Mouse (Mus musculus) midbrain, embryonic 12.5 days (tissue): ENCODE data around the gene Pde3a. TPM values are rescaled to one million over a fixed set of nuclear protein-coding genes. Genes with fewer than 3 reads are reported as not detected.

Experiments used
- ATAC-seq: fragments of 200-750 bp; cut with Nextera tagmentation; 2 replicates; pipeline ENCODE4 v1.8.0; 2017; ENCODE audit warnings: low read depth, moderate TSS enrichment, moderate library complexity; ENCODE audit not compliant: low FRiP score
- H3K27ac ChIP-seq: fragments of 300-500 bp; sonication (generic); replicated peaks from 2 replicates; pipeline ENCODE4 v1.5.1; 2016; ENCODE audit warnings: mild to moderate bottlenecking
- H3K27me3 ChIP-seq: fragments of 300-500 bp; sonication (generic); 2 replicates; pipeline ENCODE4 v1.6.1; 2016; ENCODE audit warnings: mild to moderate bottlenecking
- H3K36me3 ChIP-seq: fragments of 300-500 bp; sonication (generic); 2 replicates; pipeline ENCODE4 v1.6.1; 2016
- H3K4me1 ChIP-seq: fragments of 300-500 bp; sonication (generic); 2 replicates; pipeline ENCODE4 v1.6.1; 2016
- H3K4me2 ChIP-seq: fragments of 300-500 bp; sonication (generic); replicated peaks from 2 replicates; pipeline ENCODE4 v1.6.1; 2016; ENCODE audit warnings: mild to moderate bottlenecking, moderate library complexity
- H3K4me3 ChIP-seq: fragments of 300-500 bp; sonication (generic); 2 replicates; pipeline ENCODE4 v1.5.1; 2016; ENCODE audit warnings: mild to moderate bottlenecking
- H3K9ac ChIP-seq: fragments of 300-500 bp; sonication (generic); replicated peaks from 2 replicates; pipeline ENCODE4 v1.6.1; 2016; ENCODE audit warnings: mild to moderate bottlenecking, moderate library complexity
- H3K9me3 ChIP-seq: fragments of 300-500 bp; sonication (generic); 2 replicates; pipeline ENCODE4 v1.6.1; 2016; ENCODE audit warnings: mild to moderate bottlenecking
- WGBS: fragments of 180-500 bp; shearing (Covaris S2); methylation state at CpG from one replicate; pipeline ENCODE4 v1.1.7; 2016; 5-methylcytosine and 5-hydroxymethylcytosine counted together
- polyA plus RNA-seq: library from polyadenylated mRNA; unstranded; fragments of >200 nt; fragmentation: Nextera tagmentation; extraction: Ambion mirVana; gene quantifications from 2 replicates; pipeline ENCODE4 v1.2.1, GENCODE M21; 2016

Gene Pde3a
- 2.6 and 2.7 TPM in 2 replicates for polyA plus RNA-seq

DNA sequence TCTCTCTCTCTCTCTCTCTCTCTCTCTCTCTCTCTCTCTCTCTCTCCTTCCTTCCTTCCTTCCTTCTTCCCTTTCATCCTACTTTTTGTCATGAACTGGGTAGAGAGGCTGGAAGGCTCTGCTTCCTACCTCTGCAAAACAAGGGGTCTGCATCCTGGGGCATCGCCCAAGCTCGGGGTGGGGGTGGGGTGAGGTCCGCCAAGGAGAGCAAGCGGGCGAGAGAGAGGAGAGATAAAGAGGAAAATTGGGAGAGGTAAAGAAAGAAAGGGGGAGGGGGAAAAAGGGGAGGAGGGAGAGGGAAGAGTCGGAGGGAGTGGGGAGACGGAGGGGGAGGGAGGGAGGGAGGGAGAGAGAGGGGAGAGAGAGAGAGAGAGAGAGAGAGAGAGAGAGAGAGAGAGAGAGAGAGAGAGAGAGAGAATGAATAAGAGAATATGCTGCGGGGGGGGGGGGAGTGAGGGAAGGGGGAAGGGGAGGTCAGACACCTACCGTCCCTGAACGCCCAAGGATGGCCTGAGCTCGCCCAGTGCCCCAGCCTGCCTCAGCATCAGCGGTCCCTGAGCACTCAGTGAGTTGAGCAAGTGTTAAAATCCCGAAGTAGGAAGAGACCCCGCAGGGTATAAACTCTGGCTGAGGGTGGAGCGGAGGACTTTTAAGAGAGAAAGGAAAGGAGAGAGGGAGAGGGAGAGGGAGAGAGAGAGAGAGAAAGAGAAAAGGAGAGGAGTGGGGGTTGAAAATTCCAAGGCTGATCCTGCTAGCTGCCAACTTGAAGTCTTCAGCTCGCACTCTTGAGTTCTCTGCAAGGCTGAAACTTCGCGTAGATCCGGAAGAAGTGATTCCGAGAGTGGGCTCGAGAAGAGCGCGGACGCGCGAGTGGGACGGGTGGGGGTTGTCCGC, at the start of gene Pde3a:
Gene Pde3a (plus strand): TSS at position 579 of the 894 bp plus-strand sequence.
- Histone ChIP-seq H3K4me3 (peak within 1 kb of the TSS; percentile 63), H3K9me3 (no peaks in the 10 kb centered on the region), H3K4me2 (peak within 1 kb of the TSS; percentile 98), H3K9ac (peak within 1 kb of the TSS; percentile 62), H3K4me1 (peaks cover 7% of the 10 kb centered on the region), H3K27me3 (peaks cover 51% of the 10 kb centered on the region), H3K36me3 (no peaks in the 10 kb centered on the region), H3K27ac (peak within 1 kb of the TSS; percentile 25; the same call in 1 of the 2 replicates)
- WGBS = 2% methylated on average over 25 of the region's 28 CpGs
- peak; percentile 53 for ATAC-seq

DNA sequence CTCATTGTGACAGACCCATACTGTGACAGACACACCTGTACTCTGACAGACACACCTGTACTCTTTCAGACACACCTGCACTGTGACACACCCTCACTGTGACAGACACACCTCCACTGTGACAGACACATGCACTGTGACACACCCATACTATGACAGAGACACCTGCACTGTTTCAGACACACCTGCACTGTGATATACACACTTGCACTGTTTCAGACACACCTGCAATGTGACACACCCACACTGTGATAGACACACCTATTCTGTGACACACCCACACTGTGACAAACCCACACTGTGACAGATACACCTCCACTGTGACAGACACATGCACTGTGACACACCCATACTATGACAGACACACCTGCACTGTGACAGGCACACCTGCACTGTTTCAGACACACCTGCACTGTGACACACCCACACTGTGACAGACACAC, 48.9 kb upstream of the Pde3a start:
- Histone ChIP-seq H3K4me1 (no peaks in the 10 kb centered on the region), H3K27ac (no peak overlapping the region), H3K4me2 (no peak overlapping the region), H3K9me3 (no peaks in the 10 kb centered on the region), H3K27me3 (no peaks in the 10 kb centered on the region), H3K36me3 (no peaks in the 10 kb centered on the region), H3K9ac (no peak overlapping the region), H3K4me3 (no peak overlapping the region)
- ATAC-seq = peak; percentile 49

DNA sequence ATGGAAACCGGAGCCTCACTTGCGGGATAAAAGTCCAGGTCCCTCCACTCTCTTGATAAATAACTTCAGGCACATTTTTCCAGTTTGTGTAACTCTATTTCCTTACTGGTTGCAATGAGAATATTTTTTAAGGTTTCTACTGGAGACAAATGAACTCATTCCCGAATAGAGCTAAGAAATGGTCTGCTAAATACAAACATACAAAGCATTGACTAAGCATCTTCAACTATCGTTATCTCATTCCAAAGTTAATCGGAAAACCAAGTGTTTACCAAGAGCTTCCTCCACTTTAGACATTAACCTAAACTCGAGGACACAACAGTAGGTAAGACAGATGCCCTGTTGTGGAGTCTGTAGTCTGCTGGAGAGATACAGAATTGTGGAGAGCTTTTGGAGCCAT, 41.5 kb upstream of the Pde3a start:
- 86% methylated on average over 6 of the region's 6 CpGs for WGBS
- no peak overlapping the region for H3K4me2 ChIP-seq
- ATAC-seq = no peak

DNA sequence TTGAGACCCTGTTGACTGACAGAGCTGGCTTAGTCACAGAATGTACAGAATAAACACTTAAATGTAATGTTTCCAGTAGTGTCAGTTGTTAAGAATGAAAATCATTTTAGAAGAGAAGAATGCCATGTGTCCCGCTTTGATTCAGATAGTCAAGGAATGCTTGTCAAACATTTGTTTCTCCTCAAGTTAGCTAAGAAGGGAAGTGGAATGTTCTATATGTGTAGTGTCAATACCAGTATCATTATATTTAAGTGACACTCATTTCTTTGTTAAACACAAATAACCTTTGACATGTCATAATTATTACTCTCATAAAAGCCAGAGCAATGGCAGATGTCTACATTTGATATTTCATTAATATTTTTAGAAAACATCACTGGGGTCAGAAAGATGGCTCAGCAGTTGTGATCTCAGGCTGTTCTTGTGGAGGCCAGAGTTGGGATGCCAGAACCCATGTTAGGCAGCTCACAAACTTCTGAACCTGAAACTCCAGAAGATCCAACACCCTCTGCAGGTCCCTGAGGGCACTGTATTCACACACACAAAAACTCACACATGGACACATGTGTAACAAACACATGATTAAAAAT, 40.7 kb upstream of the Pde3a start:
- no peak overlapping the region for H3K4me3 ChIP-seq
- ATAC-seq = no peak
- no peaks in the 10 kb centered on the region for H3K9me3 ChIP-seq
- H3K27me3 ChIP-seq = no peaks in the 10 kb centered on the region
- H3K9ac ChIP-seq = no peak overlapping the region
- WGBS = 97% methylated on average over 1 of the region's 1 CpGs
- H3K4me1 ChIP-seq = no peaks in the 10 kb centered on the region; the same call in 1 of the 2 replicates
- no peak overlapping the region for H3K27ac ChIP-seq
- H3K36me3 ChIP-seq = no peaks in the 10 kb centered on the region
- H3K4me2 ChIP-seq = no peak overlapping the region

More for the DNA sequence above, 41.5 kb upstream of the Pde3a start:
- no peaks in the 10 kb centered on the region for H3K27me3 ChIP-seq
- no peak overlapping the region for H3K9ac ChIP-seq
- H3K9me3 ChIP-seq = no peaks in the 10 kb centered on the region
- no peaks in the 10 kb centered on the region for H3K36me3 ChIP-seq
- H3K27ac ChIP-seq = no peak overlapping the region
- H3K4me1 ChIP-seq = no peaks in the 10 kb centered on the region; the same call in 1 of the 2 replicates
- H3K4me3 ChIP-seq = no peak overlapping the region

DNA sequence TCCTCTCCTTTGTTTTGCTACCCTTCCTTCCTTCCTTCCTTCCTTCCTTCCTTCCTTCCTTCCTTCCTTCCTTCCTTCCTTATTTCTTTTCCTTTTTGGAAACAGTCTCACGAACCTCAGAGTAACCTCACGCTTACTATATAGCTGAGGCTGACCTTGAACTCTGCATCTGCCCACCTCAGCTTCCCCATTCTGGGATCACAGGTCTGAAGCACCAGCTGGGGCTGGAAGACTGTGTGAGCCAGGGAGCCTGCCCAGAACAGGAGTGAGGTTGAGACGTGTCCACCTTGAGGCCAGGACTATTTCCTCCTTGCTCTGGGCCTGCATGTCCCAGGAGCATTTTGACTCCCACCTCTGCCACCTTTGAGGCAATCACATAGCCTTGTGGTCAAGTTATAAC, 39.0 kb upstream of the Pde3a start:
- Histone ChIP-seq H3K4me2 (no peak overlapping the region), H3K4me1 (no peaks in the 10 kb centered on the region; the same call in 1 of the 2 replicates), H3K9ac (no peak overlapping the region), H3K27ac (no peak overlapping the region), H3K9me3 (no peaks in the 10 kb centered on the region), H3K27me3 (no peaks in the 10 kb centered on the region), H3K36me3 (no peaks in the 10 kb centered on the region), H3K4me3 (no peak overlapping the region)
- ATAC-seq = no peak
- 91% methylated on average over 3 of the region's 3 CpGs for WGBS

DNA sequence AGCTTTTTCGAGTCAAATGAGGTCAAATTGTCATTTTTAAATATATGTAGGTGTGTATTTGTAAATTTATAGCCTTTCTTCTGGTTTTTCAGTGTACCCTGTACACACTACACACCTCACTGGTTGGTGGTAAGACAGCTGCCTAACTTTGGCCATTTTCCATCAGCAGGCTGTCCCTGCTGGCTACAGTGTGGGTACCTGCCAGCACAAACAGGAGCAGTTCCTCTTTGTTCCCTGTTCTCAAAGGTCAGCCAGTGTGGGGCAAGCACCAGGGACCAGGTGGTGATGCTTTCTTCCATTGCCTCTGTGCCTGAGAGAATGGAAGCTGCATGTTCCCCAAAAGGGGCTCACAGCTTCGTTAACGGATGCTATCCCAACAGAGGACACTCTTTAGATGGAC, 28.0 kb upstream of the Pde3a start:
- no peaks in the 10 kb centered on the region for H3K27me3 ChIP-seq
- H3K36me3 ChIP-seq = no peaks in the 10 kb centered on the region
- H3K27ac ChIP-seq = no peak overlapping the region
- H3K4me1 ChIP-seq = no peaks in the 10 kb centered on the region
- no peaks in the 10 kb centered on the region for H3K9me3 ChIP-seq
- no peak for ATAC-seq
- no peak overlapping the region for H3K9ac ChIP-seq
- 74% methylated on average over 3 of the region's 3 CpGs for WGBS
- no peak overlapping the region for H3K4me2 ChIP-seq
- no peak overlapping the region for H3K4me3 ChIP-seq

DNA sequence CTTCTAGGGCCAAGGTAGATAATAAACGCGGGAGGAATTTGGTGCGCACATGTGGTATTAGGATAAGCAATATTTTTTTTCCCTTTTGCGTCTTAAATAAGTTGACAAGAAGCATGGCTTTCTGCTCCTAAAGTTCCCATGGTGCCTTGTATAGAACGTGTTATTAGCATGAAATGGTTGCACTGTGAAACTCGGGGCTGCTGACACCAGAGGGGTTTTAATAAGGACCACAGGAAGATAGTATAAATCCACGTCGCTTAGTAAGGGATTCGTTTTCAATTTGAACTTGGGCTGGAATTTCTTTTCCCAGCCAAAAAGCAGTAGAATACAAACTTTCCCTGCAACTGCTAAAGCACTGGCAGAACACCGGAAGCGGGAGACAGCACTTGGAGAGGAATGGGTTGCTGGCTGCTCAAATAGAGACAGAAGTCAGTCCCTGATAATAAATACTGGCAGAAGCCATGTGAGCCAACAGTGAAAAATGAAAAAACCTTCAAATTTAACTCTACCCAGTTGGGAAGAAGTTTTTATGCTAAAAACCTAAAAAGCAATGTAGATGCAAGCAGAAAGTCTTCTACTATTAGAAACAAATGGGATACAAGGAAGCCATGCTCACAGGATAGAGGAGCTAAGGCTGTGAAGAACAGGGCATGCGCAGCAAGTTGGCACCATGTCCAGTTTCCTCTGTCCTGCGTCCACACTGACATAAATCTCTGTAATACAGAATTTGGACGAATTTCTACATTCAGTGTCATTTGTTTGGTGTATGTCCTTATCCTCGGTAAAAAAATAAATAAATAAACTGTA, 22.0 kb upstream of the Pde3a start:
- H3K9me3 ChIP-seq = no peaks in the 10 kb centered on the region
- no peaks in the 10 kb centered on the region for H3K36me3 ChIP-seq
- WGBS = 85% methylated on average over 15 of the region's 15 CpGs
- no peak overlapping the region for H3K27ac ChIP-seq
- H3K4me3 ChIP-seq = no peak overlapping the region
- ATAC-seq = no peak
- no peak overlapping the region for H3K4me2 ChIP-seq
- H3K4me1 ChIP-seq = no peaks in the 10 kb centered on the region
- no peak overlapping the region for H3K9ac ChIP-seq
- H3K27me3 ChIP-seq = no peaks in the 10 kb centered on the region

DNA sequence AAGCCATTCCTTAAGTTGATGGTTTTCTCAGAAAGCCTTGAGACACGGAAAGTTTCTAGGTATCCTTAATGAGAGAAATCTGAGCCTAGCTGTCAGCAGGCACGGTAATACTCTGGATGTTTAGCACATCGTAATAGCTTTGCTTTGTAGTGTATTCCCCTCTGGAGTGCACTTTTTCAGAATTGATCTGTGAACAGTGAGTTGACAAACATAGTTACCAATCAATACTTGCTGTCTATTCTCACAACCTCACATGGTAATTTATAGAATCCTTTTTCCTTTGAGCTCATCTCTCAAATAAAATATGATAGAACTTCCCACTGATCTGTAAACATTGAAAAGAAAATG, 21.4 kb upstream of the Pde3a start:
- 73% methylated on average over 3 of the region's 3 CpGs for WGBS
- H3K9ac ChIP-seq = no peak overlapping the region
- H3K4me1 ChIP-seq = no peaks in the 10 kb centered on the region
- no peak overlapping the region for H3K4me2 ChIP-seq
- no peaks in the 10 kb centered on the region for H3K36me3 ChIP-seq
- no peak overlapping the region for H3K4me3 ChIP-seq
- H3K27me3 ChIP-seq = no peaks in the 10 kb centered on the region
- no peak overlapping the region for H3K27ac ChIP-seq
- H3K9me3 ChIP-seq = no peaks in the 10 kb centered on the region
- no peak for ATAC-seq

DNA sequence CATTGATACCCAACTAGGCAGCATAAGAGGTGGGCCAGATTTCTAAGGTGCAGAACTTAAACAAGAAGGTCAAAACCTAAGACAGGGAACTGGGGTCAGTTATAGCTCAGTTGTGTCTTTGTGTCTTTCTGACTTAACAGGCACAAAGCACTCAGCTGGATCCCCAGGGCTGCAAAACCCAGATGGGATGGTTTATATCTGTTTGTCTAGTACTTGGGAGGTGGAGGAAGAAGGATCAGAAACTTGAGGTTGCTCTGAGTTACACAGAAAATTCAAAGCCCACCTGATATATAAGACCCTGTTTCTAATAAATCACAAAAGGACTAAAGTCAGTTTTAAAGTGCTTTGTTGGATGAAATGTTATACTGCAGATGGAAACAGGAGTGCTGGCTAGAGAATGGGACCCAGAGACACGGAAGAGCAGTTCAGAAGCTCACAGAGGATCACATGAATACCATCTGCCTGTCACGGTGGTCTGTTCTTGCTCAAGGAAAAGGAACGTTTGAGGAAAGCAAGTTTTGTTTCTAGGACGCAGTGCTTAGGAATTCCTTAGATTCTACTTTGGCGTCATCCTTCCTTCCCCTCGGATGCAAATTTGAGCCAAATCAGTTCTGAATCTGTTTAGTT, 16.2 kb upstream of the Pde3a start:
- Histone ChIP-seq H3K4me2 (no peak overlapping the region), H3K4me1 (no peaks in the 10 kb centered on the region), H3K27ac (no peak overlapping the region), H3K9me3 (no peaks in the 10 kb centered on the region), H3K4me3 (no peak overlapping the region), H3K9ac (no peak overlapping the region), H3K36me3 (no peaks in the 10 kb centered on the region), H3K27me3 (no peaks in the 10 kb centered on the region)
- WGBS = 59% methylated on average over 6 of the region's 6 CpGs
- no peak for ATAC-seq

DNA sequence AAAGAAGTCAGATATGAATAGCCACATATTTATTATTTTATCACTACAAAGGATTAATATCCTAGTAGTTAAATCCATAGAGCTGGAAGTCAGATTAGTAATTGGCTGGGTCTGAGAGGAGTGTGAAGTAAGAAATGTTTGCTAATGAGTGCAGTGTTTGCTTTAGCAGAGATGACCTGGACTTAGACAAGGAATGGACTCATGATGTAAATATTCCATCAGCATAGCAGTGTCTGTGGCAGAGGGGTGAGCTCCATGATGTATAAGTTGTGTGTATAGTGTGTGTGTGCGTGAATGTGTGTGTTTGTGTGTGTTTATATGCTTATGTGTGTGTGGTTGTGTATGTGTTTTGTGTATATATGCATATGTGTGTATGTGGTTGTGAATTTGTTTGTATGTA, 7.3 kb upstream of the Pde3a start:
- Histone ChIP-seq H3K9ac (no peak overlapping the region; the same call in 1 of the 2 replicates), H3K36me3 (no peaks in the 10 kb centered on the region), H3K4me1 (no peaks in the 10 kb centered on the region), H3K4me3 (no peak overlapping the region), H3K27me3 (no peaks in the 10 kb centered on the region), H3K9me3 (no peaks in the 10 kb centered on the region), H3K4me2 (no peak overlapping the region), H3K27ac (no peak overlapping the region)
- WGBS = 82% methylated on average over 1 of the region's 1 CpGs
- no peak for ATAC-seq

DNA sequence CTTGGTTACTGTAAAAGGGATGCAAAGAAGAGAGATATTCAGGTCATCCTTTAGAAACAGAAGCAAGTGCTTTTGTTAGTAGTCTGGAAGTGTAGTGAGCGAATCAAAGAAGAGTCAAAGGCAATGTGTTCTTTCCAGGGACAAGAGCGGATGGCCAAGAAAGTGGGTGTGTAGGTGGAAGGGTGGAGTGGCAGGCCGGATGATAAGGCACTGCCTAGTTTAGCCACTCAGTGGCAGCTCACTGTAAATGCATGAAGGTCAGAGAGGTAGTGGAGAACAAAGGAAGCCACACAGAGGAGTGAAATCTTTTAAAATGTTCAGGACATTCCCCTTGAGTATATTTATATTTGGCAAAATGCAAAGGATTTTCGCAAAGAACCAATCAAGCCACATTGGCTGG, 4.0 kb upstream of the Pde3a start:
- H3K4me3 ChIP-seq = no peak overlapping the region
- ATAC-seq = no peak
- no peak overlapping the region for H3K4me2 ChIP-seq
- H3K9ac ChIP-seq = no peak overlapping the region
- no peaks in the 10 kb centered on the region for H3K36me3 ChIP-seq
- H3K4me1 ChIP-seq = peaks cover 4% of the 10 kb centered on the region
- no peaks in the 10 kb centered on the region for H3K9me3 ChIP-seq
- whole genome bisulfite sequencing = 91% methylated on average over 4 of the region's 4 CpGs
- no peak overlapping the region for H3K27ac ChIP-seq
- peaks cover 19% of the 10 kb centered on the region for H3K27me3 ChIP-seq
